Mouse (Mus musculus): ENCODE data around the gene Skor1. TPM values are rescaled to one million over a fixed set of nuclear protein-coding genes. Genes with fewer than 3 reads are reported as not detected.

Skor1 gene
- total RNA-seq, 2 experiments from 2014 or later: not detected

DNA sequence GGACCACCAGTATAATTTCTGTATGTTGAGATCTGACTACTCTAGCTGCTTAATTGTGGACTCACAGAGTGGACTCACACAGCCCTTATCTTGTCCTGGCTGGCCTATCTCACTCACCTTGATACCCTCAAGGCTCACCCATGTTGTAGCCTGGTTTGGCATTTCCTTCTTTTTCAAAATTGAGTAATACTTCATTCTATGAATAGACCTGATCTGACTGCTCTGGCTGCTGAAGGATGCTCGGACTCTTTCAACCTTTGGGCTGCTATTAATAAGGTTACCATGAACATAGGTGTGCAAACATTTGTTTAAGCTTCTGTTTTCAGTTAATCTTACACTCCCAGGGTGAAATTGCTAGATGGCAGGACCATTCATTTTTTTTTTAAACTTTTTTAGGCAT is 51.6 kb downstream of the Skor1 start:
- no peak for DNase-seq
- intact Hi-C loops (cut with DNase I): no loop called here

DNA sequence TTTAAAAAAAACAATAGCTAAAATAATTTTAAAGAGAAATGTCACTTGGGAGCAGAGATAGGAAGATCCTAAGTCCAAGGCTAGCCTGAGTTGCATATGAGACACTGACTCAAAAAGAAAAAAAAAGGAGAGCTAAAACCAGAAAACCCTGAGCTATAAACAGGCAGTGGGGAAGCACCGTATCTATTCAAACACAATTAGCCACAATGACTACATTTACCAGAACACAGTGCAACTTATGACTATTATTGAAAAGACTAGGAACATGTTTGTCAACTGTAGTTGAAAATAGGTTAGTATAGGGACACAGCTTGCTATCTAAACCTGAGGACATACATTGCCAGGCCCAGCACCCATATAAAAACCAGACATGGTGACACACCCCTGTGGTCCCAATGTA is 54.7 kb downstream of the Skor1 start:
- intact Hi-C loops (cut with DNase I): no loop called here

DNA sequence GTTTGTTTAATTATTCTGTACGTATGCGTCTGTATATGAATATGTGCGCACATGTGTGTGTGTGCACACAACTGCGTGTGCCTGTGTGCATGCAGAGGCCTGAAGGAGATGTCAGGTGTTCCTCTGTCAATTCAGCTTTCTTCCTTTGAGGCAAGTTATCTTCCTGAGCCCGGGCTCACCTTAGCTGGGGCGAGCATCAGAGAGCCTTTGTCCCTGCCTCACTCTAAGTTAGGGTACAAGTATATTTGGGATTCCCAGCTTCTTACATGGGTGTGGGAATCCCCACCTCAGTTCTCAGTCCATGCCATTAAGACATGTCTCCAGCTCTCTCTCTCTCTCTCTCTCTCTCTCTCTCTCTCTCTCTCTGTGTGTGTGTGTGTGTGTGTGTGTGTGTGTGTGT is 56.2 kb downstream of the Skor1 start:
- no peak for DNase-seq
- intact Hi-C loops (cut with DNase I): loop anchor here (1.0 kb wide), 1 partner anchor 17 kb away; no protein-coding TSS in a partner anchor

More for the DNA sequence above, 54.7 kb downstream of the Skor1 start:
- no peak for DNase-seq

DNA sequence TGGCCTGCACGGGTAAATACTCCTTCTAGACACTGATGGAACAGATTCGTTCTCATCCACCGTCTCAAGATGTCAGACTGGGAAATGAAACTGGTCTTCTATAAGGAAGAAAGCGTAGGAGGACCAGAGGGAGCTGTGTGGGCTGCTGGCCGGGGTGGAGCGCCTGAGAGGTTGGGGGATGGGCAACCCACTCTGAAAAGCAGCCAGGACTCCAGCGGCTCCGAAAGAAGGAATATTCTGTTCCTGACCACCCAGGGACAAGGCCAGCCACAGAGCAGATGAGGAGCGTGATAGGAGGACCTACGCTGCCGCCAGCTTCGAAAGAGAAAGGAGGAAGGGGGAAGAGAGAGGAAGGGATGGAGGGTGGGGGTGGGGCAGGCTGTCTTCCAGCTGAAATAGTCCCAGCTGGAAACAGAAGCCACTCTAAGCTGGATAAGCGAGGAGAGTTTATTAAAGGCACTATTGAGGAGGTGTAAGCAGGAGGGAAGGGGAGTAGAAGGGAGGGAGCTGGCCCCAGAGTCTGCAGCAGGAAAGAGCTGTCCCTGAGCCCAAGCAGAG is 56.7 kb downstream of the Skor1 start:
- DNase-seq: peak; percentile 71 to 78
- intact Hi-C loops (cut with DNase I): loop anchor here (1.0 kb wide), 1 partner anchor 17 kb away; no protein-coding TSS in a partner anchor

DNA sequence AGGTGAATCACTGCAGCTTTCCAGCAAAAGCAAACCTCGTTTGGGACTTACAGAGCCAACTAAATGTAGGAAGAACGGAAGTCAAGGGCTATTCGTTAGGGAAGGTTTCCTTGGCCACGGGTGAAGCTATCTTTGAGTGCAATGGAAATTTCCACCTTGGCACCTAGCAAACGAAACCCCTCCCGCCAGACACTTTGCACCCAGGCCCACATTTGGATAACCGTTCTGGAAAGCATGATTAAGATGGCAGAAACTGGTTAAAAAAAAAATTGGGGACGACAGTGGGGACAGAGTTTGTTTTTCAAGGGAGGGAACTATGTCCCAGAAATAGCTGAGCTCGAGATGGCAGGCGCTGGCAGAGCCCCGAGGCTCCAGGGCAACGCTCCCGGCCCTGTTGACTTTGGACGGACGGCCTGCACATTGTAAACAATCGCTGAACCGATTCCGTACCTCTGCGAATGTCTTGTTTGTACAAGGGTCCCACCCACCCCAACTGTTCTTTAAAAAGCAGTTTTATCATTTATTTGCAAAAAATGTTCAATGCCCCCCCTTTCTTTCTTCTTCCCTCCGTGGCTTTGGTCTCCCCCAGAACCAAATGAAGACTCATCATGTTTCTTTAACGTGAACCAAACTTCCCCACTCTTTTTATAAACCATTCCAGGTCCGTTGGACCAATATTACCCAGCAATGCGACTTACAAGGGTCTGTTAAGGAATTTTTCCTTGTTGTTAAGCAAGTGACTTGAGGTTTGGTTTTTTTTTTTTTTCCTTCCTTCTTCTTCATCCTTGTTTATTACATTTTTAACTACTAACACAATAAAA is 57.5 kb downstream of the Skor1 start:
- intact Hi-C loops (cut with DNase I): no loop called here
- DNase-seq: peak; percentile 60 to 66

DNA sequence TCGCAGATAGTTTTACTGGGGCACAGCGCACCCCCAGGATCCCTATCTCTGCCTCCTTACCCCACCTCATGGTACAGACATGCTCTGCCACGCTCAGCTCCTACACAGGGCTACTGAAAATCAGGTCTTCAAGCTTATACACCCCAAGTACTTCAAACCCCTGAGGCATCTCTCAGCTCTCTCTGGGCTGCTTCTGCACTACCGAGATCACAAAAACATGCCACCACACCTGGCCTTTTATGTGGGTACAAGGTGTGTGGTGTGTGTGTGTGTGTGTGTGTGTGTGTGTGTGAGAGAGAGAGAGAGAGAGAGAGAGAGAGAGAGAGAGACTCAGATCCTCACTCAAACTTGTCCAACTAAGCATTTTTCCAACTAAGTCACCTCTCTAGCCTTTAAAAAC is 59.6 kb downstream of the Skor1 start:
- no peak for DNase-seq
- intact Hi-C loops (cut with DNase I): no loop called here

Other genes starting within 250 kb of the Skor1 start
- gene Pias1, start 161.0 kb downstream of the Skor1 start, total RNA-seq (2021): 10 to 100 TPM; 24.6 to 26.2 TPM
- 10 to 100 TPM; 20.6 to 21.0 TPM for gene Map2k5, start 228.9 kb upstream of the Skor1 start, total RNA-seq (2021)